Mouse (Mus musculus) C2C12 (cell line): ENCODE data around the gene Igf2bp1.

Source experiments
- CTCF ChIP-seq: IDR thresholded peaks from one replicate; pipeline ENCODE4 v1.5.1; 2011; ENCODE audit not compliant: control insufficient read depth, insufficient read depth, insufficient read length
- USF1 ChIP-seq: IDR thresholded peaks from one replicate; pipeline ENCODE4 v1.6.1; 2011; ENCODE audit warnings: low read depth, mild to moderate bottlenecking, control low read depth, moderate library complexity

DNA sequence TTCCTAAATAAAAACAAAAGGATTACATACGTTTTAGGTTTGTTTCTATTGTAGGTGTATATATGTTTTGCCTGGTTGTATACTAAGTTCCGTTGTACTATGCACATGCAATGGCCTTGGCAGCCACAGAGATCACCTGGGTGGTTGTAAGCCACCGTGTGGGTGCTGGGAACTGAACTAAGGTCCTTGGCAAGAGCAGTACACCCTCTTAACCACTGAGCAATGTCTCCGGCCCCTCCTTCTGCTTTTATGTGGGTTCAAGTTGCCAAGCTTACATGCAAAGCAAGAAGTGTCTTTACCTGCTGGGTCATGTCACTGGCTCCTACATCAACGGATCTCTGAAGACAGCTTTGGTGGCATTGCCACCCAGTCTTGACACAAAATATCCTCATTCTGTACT, 52.4 kb downstream of the Igf2bp1 start:
- TF ChIP-seq CTCF (no peak), USF1 (no peak)
